Mouse (Mus musculus) cortical plate, adult 2 months (tissue): Measurements from ENCODE around the gene Mrps14.

Experiments
- CTCF ChIP-seq: fragments of 200-500 bp; IDR thresholded peaks from 2 replicates; pipeline ENCODE4 v1.5.1; 2011; ENCODE audit warnings: mild to moderate bottlenecking, control low read depth, low read length; ENCODE audit not compliant: insufficient read depth; ENCODE audit errors: extremely low read depth
- POLR2A ChIP-seq: fragments of 200-500 bp; IDR thresholded peaks from 2 replicates; pipeline ENCODE4 v1.6.1; 2011; ENCODE audit warnings: mild to moderate bottlenecking, low read length, control low read depth; ENCODE audit not compliant: insufficient read depth; ENCODE audit errors: extremely low read depth

- TF ChIP-seq CTCF (no peak), POLR2A (no peak)
These were observed 28.4 kb upstream of the Mrps14 start for GRCm38 (mm10) chr1:160166600-160166999.
